Mouse (Mus musculus): ENCODE results near the gene Zbtb20.

- TF ChIP-seq POLR2A (IDR thresholded peaks at IDR 0.05; ENCODE audit: low read depth, low read length) (no peak), CTCF (IDR thresholded peaks at IDR 0.05; ENCODE audit: borderline replicate concordance, insufficient read depth, low read length) (no peak)
These were observed 457.1 kb downstream of the Zbtb20 start for GRCm38 (mm10) chr16:43332734-43333133.
